Mouse (Mus musculus) ZHBTc4 (cell line): Measurements from ENCODE around the gene Itpripl2.
A peak's percentile ranks its signal among the peaks of the same experiment; 100 is the strongest.

Experiments
- DNase-seq: peaks from one replicate; pipeline ENCODE4 v3.0.0-alpha.2; 2011; ENCODE audit warnings: low read depth, low spot score

The Itpripl2 gene

DNA sequence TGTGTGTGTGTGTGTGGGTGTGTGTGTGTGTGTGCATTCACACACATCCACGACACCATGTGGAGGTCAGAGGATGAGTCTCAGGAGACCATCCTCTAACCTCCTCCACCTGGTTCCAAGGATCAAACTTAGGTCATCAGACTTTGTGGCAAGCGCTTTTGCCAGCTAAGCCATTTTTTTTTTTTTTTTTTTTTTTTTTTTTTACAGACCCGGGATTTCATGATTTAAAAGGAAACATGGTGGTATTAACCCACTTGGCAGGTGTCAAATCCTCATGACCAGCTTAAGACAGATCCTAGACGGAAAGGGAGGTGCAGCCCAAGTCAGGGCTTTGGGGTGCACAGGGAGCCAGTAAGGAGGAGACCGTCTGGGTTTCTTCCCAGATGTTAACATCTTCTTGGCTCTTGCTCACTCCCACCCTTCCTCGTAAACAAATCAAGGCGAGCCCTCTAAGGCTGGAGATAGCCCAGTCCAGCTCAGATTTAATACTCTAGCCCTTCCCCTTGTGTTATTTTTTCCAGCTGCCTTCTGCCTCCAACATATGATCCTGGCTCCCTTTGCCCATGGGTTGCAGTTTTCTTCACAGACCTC lies 47.8 kb downstream of the Itpripl2 start:
- no peak for DNase-seq

DNA sequence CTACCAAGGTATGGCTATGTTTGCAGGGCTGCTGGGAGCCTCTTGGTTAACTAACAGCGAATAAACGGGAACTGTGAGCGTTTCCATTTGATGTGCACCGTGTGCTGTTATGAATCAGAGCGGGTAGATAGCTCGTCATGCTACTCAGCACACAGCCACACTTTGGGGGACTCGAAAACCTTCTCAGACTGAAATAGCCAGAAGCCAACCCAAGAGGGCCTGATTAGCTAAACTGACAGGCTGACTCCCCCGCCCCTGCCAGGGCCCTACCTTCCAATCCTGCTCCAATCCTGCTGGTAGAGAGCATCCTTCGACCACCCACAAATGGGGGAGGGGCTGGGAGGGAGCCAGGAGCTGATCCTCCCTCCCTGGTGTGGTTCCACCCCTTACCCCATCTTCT lies 48.4 kb downstream of the Itpripl2 start:
- DNase-seq, result peak; percentile 32

DNA sequence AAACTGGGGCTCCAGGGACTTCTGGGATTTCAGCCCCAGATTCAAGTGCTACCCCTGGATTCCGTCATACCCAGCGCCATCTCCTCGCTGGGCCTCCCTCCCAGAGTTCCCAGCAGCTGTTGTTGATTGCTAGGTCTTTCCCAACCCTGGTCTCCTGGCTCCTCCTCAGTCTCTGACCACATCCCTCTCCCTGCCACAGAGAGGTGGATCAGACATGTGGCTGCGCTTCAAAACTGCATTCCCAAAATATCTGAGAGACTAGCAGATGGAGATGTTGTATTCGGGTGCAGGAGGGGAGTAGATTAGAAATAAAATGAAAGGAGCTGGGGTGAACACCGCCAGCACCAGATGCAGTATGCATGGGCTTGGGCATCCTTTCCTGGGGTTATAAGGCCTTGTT lies 50.2 kb downstream of the Itpripl2 start:
- DNase-seq, result no peak

DNA sequence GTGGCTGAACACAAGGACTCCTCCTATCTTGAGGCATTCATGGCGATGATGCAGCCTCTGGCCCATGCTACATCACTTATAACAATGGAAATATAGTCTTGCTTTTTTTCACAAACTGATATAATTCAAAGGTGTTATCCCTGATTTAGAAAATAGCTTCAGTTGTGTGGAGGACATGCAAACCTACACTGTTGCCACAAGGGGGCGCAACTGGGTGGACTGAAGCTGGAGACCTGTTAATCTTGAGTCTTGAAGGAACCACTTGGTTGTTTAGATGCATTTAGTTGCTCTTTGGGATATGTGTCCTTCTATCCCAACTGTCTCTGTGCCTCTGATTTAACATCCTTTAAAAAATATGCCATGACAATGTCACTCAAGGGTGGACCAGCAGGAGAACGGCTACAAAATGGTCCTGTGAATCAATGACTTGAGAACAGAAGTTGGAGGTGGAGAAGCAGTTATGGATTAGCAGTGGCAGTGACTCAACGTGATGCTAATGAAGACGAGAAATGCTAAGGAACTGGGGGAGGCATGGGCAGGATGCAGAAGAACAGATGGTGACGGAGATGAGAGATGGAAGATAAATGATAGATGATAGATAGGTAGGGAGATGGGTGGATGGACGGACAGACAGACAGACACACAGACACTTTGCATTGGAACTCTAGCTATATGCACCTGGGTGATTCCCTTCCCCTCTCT lies 54.5 kb downstream of the Itpripl2 start:
- DNase-seq, result peak; percentile 74
